Mouse (Mus musculus): Measurements from ENCODE around the gene 1500011B03Rik. TPM values are rescaled to one million over a fixed set of nuclear protein-coding genes. Genes with fewer than 3 reads are reported as not detected.

1500011B03Rik gene
- total RNA-seq, 2 experiments from 2014 or later: 154 to 155 TPM

Small RNAs within 50 kb of the gene (microRNA-seq; reads per million reads assigned to microRNA genes)
- 16.3 to 18.5 reads per million in 2 experiments for gene Mir6240

Other genes with a start within 250 kb of the 1500011B03Rik start
- gene Trpv4, start 165.0 kb downstream of the 1500011B03Rik start, total RNA-seq (2021): 1 to 10 TPM; 1.0 to 2.4 TPM
- gene Gltp, start 132.5 kb downstream of the 1500011B03Rik start, total RNA-seq (2021): 10 to 100 TPM; 25.4 to 26.7 TPM
- 10 to 100 TPM; 14.1 to 15.8 TPM for gene Tchp, start 115.7 kb downstream of the 1500011B03Rik start, total RNA-seq (2021)
- 10 to 100 TPM; 40.2 to 45.1 TPM for gene Ankrd13a, start 48.8 kb downstream of the 1500011B03Rik start, total RNA-seq (2021)
- 10 to 100 TPM; 42.4 to 44.8 TPM for gene Git2, start 48.0 kb downstream of the 1500011B03Rik start, total RNA-seq (2021)
- not detected for gene 4930519G04Rik, start 30.2 kb upstream of the 1500011B03Rik start, total RNA-seq (2021)
- 1 to 10 TPM; 1.2 to 1.6 TPM for gene Gm9936, start 35.2 kb upstream of the 1500011B03Rik start, total RNA-seq (2021)
- 1 to 10 TPM in 1 of 2 experiments, under 1 TPM in 1; 0.91 to 1.1 TPM for gene Oasl2, start 73.5 kb upstream of the 1500011B03Rik start, total RNA-seq (2021)
- gene Oasl1, start 99.8 kb upstream of the 1500011B03Rik start, total RNA-seq (2021): under 1 TPM in 1 of 2 experiments, not detected in 1; 0.56 TPM
- 100 to 1,000 TPM; 181 to 193 TPM for gene 2210016L21Rik, start 118.7 kb upstream of the 1500011B03Rik start, total RNA-seq (2021)
- not detected for gene Hnf1a, start 147.6 kb upstream of the 1500011B03Rik start, total RNA-seq (2021)
- gene Sppl3, start 187.7 kb upstream of the 1500011B03Rik start, total RNA-seq (2021): 100 to 1,000 TPM in 1 of 2 experiments, 10 to 100 TPM in 1; 97.4 to 104 TPM